Mouse (Mus musculus) small intestine, adult 2 months (tissue): ENCODE data around the gene Ajuba.

Experiments
- CTCF ChIP-seq: fragments of 200-500 bp; IDR thresholded peaks from 2 replicates; pipeline ENCODE4 v1.5.1; 2012; ENCODE audit warnings: low read depth, mild to moderate bottlenecking, control low read depth, inconsistent platforms, low read length, moderate library complexity, mixed read lengths; ENCODE audit not compliant: insufficient replicate concordance, insufficient read length; ENCODE audit errors: extremely low read depth
- POLR2A ChIP-seq: fragments of 200-500 bp; IDR thresholded peaks from 2 replicates; pipeline ENCODE4 v1.6.1; 2012; ENCODE audit warnings: low read depth, mild to moderate bottlenecking, control low read depth, inconsistent platforms, low read length, moderate library complexity

- TF ChIP-seq POLR2A (no peak), CTCF (no peak)
These were observed 5.2 kb downstream of the Ajuba start for GRCm38 (mm10) chr14:54572122-54572521.
